Mouse (Mus musculus) midbrain, embryonic 12.5 days (tissue): Measurements from ENCODE around the gene Pik3c2b. TPM values are rescaled to one million over a fixed set of nuclear protein-coding genes. Genes with fewer than 3 reads are reported as not detected.
A peak's percentile ranks its signal among the peaks of the same experiment; 100 is the strongest.
"Not testable (repeated sequence)": the region's sequence is repeated elsewhere in the genome, so short reads cannot be mapped to it uniquely, and the experiment has no call there.

ENCODE experiments used
- ATAC-seq: fragments of 200-750 bp; cut with Nextera tagmentation; 2 replicates; pipeline ENCODE4 v1.8.0; 2017; ENCODE audit warnings: low read depth, moderate TSS enrichment, moderate library complexity; ENCODE audit not compliant: low FRiP score
- H3K27ac ChIP-seq: fragments of 300-500 bp; sonication (generic); replicated peaks from 2 replicates; pipeline ENCODE4 v1.5.1; 2016; ENCODE audit warnings: mild to moderate bottlenecking
- H3K27me3 ChIP-seq: fragments of 300-500 bp; sonication (generic); 2 replicates; pipeline ENCODE4 v1.6.1; 2016; ENCODE audit warnings: mild to moderate bottlenecking
- H3K36me3 ChIP-seq: fragments of 300-500 bp; sonication (generic); 2 replicates; pipeline ENCODE4 v1.6.1; 2016
- H3K4me1 ChIP-seq: fragments of 300-500 bp; sonication (generic); 2 replicates; pipeline ENCODE4 v1.6.1; 2016
- H3K4me2 ChIP-seq: fragments of 300-500 bp; sonication (generic); replicated peaks from 2 replicates; pipeline ENCODE4 v1.6.1; 2016; ENCODE audit warnings: mild to moderate bottlenecking, moderate library complexity
- H3K4me3 ChIP-seq: fragments of 300-500 bp; sonication (generic); 2 replicates; pipeline ENCODE4 v1.5.1; 2016; ENCODE audit warnings: mild to moderate bottlenecking
- H3K9ac ChIP-seq: fragments of 300-500 bp; sonication (generic); replicated peaks from 2 replicates; pipeline ENCODE4 v1.6.1; 2016; ENCODE audit warnings: mild to moderate bottlenecking, moderate library complexity
- H3K9me3 ChIP-seq: fragments of 300-500 bp; sonication (generic); 2 replicates; pipeline ENCODE4 v1.6.1; 2016; ENCODE audit warnings: mild to moderate bottlenecking
- WGBS: fragments of 180-500 bp; shearing (Covaris S2); methylation state at CpG from one replicate; pipeline ENCODE4 v1.1.7; 2016; 5-methylcytosine and 5-hydroxymethylcytosine counted together
- polyA plus RNA-seq: library from polyadenylated mRNA; unstranded; fragments of >200 nt; fragmentation: Nextera tagmentation; extraction: Ambion mirVana; gene quantifications from 2 replicates; pipeline ENCODE4 v1.2.1, GENCODE M21; 2016

The Pik3c2b gene
- polyA plus RNA-seq, 1 experiment from 2014 or later: 21.3 TPM

DNA sequence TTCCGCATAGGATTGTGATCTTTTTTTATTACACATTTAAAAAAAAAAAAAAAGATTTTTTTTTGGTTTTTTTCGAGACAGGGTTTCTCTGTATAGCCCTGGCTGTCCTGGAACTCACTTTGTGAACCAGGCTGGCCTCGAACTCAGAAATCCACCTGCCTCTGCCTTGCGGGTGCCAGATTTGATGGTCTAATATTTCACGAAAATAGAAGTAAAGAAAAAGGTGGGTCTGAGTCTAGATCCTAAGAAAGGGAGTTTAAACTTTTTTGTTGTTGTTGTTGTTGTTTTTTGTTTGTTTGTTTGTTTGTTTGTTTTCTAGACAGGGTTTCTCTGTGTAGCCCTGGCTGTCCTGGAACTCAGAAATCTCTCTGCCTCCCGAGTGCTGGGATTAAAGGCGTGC lies 10.8 kb upstream of the Pik3c2b start:
- 71% methylated on average over 7 of the region's 7 CpGs for WGBS

GRCm38 (mm10) chr1:133039505-133039949 lies 5.9 kb upstream of the Pik3c2b start:
- WGBS: 10% methylated on average over 4 of the region's 4 CpGs
- H3K9me3 ChIP-seq: no peaks in the 10 kb centered on the region
- H3K27ac ChIP-seq: no peak overlapping the region
- H3K4me2 ChIP-seq: no peak overlapping the region
- no peak overlapping the region for H3K9ac ChIP-seq
- no peak overlapping the region for H3K4me3 ChIP-seq
- H3K27me3 ChIP-seq: no peaks in the 10 kb centered on the region
- H3K36me3 ChIP-seq: no peaks in the 10 kb centered on the region
- H3K4me1 ChIP-seq: no peaks in the 10 kb centered on the region
- peak; percentile 62; the same call in 1 of the 2 replicates for ATAC-seq

More for the DNA sequence above, 10.8 kb upstream of the Pik3c2b start:
- H3K4me1 ChIP-seq, H3K9ac ChIP-seq, H3K9me3 ChIP-seq, H3K27me3 ChIP-seq, H3K4me3 ChIP-seq, H3K27ac ChIP-seq, H3K36me3 ChIP-seq, ATAC-seq, H3K4me2 ChIP-seq: not testable (repeated sequence)

DNA sequence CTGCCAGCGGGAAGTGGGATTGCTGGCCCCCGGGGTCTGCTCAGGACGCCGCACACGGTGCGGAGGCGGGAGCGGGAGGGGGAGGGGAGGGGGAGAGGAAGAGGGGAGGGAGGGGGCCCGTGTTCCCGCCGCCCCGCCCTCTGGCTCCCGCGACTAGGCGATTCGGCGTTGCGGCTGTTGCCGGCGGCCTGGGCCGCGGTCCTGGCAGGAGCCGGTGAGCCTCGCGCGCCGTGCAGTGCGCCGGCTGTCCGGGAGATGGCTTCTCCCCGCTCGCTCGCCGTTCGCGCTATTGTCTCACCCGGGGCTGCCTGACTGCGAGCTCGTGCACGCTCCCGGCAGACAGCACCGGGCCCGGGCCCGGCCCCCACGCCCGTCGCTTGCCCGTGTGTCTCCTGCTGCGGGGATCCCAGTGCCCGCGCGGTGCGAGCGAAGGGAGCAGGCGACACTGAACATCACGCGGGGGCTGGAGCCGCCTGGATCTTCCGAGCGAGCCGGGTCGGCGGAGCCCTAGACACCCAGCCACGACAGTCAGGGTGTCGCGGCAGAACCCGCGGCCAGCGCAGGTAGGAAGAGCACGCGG lies 484 bp downstream of the Pik3c2b start:
- H3K27ac ChIP-seq: peak overlapping the region; percentile 96
- peaks cover 51% of the 10 kb centered on the region for H3K4me1 ChIP-seq
- peak overlapping the region; percentile 87 for H3K4me3 ChIP-seq
- peak overlapping the region; percentile 85 for H3K4me2 ChIP-seq
- peak; percentile 91 for ATAC-seq
- no peaks in the 10 kb centered on the region for H3K9me3 ChIP-seq
- H3K27me3 ChIP-seq: no peaks in the 10 kb centered on the region
- under 1% methylated on average over 62 of the region's 71 CpGs for WGBS
- H3K9ac ChIP-seq: peak overlapping the region; percentile 97
- H3K36me3 ChIP-seq: no peaks in the 10 kb centered on the region

DNA sequence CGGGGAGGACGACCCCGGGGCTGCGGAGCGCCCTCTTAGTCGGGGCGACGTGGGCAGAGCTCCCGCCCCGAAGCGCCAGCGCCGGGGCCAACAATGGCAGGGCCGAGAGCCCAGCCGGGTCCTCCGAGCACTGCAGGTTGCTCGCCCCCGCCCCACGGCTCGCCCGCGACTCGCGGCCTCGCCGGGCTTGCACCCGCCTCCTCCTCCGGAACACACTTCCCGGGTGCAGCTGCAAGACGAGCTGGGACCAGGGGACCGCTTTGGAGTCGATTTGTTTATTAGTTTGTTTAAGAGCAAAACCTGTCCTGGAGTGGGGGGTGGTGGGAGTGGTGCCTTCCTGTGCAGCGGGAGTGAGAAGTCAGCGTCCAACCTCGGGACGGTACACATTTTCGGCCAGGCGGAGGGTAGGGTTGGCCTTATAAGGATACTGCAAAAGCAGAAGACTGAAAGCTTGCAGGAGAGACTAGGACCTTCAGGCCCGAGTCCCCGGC lies 1.0 kb downstream of the Pik3c2b start:
- H3K4me2 ChIP-seq: peak overlapping the region; percentile 85
- 0% methylated on average over 40 of the region's 40 CpGs for WGBS
- peak; percentile 68 for ATAC-seq
- peaks cover 51% of the 10 kb centered on the region for H3K4me1 ChIP-seq
- peak overlapping the region; percentile 87 for H3K4me3 ChIP-seq
- H3K27ac ChIP-seq: peak overlapping the region; percentile 96
- no peaks in the 10 kb centered on the region for H3K36me3 ChIP-seq
- no peaks in the 10 kb centered on the region for H3K9me3 ChIP-seq
- H3K27me3 ChIP-seq: no peaks in the 10 kb centered on the region
- H3K9ac ChIP-seq: peak overlapping the region; percentile 97

GRCm38 (mm10) chr1:133047575-133047974 lies 2.1 kb downstream of the Pik3c2b start:
- Histone ChIP-seq H3K27me3 (no peaks in the 10 kb centered on the region), H3K4me1 (peaks cover 59% of the 10 kb centered on the region), H3K36me3 (no peaks in the 10 kb centered on the region), H3K4me3 (peak overlapping the region; percentile 87), H3K4me2 (peak overlapping the region; percentile 85), H3K27ac (peak overlapping the region; percentile 96), H3K9me3 (no peaks in the 10 kb centered on the region), H3K9ac (peak overlapping the region; percentile 97)
- ATAC-seq: no peak
- WGBS: 43% methylated on average over 8 of the region's 8 CpGs

DNA sequence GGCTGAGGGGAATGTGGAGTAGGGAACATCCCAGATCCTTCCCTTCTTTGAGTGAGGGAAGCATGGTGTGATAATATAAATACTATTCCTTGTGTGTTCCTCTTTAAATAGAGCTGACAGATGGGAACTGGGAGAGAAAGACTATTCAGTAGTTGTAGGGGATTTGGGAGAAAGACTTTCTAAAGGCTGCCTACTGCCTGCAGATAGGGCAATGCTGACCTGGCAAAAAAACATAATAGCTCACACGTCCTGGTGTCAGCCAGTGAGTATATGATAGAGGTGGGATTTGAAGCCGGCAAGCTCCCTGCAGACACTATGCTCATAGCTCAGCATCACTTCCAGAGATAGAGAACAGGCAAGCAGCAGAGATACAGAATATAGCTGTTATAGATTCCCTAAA lies 3.2 kb downstream of the Pik3c2b start:
- no peak for ATAC-seq
- peak overlapping the region; percentile 49; the same call in 1 of the 2 replicates for H3K27ac ChIP-seq
- H3K4me1 ChIP-seq: peaks cover 66% of the 10 kb centered on the region

DNA sequence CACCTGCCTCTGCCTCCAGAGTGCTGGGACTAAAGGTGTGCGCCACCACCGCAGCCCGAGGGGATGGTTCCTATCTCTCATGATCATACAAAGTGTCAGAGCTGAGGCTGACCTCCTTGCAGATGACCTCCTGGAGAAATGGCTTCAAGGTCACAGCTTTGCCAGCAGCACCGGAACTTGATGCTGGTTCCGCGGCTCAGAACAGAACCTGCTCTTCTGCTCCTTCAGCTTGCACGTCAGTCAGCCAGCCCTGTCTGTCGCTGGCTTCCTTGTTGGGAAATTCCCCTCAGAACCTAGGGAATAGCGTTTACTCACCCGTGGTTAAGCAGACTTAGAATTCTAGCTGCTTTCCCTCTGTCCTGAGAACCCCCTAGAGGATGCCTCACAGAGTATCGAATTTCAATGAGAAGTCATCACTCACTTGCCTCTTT lies 4.5 kb downstream of the Pik3c2b start:
- ATAC-seq: no peak
- H3K4me1 ChIP-seq: peaks cover 62% of the 10 kb centered on the region
- 24% methylated on average over 11 of the region's 11 CpGs for WGBS
- peak overlapping the region; percentile 26; the same call in 1 of the 2 replicates for H3K4me2 ChIP-seq
- no peak overlapping the region for H3K4me3 ChIP-seq
- H3K9me3 ChIP-seq: no peaks in the 10 kb centered on the region
- H3K27ac ChIP-seq: peak overlapping the region; percentile 46; the same call in 1 of the 2 replicates
- H3K27me3 ChIP-seq: no peaks in the 10 kb centered on the region
- no peaks in the 10 kb centered on the region for H3K36me3 ChIP-seq
- H3K9ac ChIP-seq: no peak overlapping the region

More for the DNA sequence above, 3.2 kb downstream of the Pik3c2b start:
- Histone ChIP-seq H3K4me3 (peak overlapping the region; percentile 7), H3K9me3 (no peaks in the 10 kb centered on the region), H3K9ac (peak overlapping the region; percentile 11; the same call in 1 of the 2 replicates), H3K4me2 (peak overlapping the region; percentile 85), H3K27me3 (no peaks in the 10 kb centered on the region), H3K36me3 (no peaks in the 10 kb centered on the region)
- 18% methylated on average over 2 of the region's 2 CpGs for WGBS

- H3K4me3 ChIP-seq: no peak overlapping the region
- 89% methylated on average over 2 of the region's 2 CpGs for WGBS
- ATAC-seq: no peak
- H3K9ac ChIP-seq: no peak overlapping the region
- no peaks in the 10 kb centered on the region for H3K9me3 ChIP-seq
- H3K4me1 ChIP-seq: peaks cover 55% of the 10 kb centered on the region
- H3K27me3 ChIP-seq: no peaks in the 10 kb centered on the region
- H3K4me2 ChIP-seq: no peak overlapping the region
- H3K27ac ChIP-seq: no peak overlapping the region
- no peaks in the 10 kb centered on the region for H3K36me3 ChIP-seq
These were observed 6.4 kb downstream of the Pik3c2b start for GRCm38 (mm10) chr1:133051829-133052228.

DNA sequence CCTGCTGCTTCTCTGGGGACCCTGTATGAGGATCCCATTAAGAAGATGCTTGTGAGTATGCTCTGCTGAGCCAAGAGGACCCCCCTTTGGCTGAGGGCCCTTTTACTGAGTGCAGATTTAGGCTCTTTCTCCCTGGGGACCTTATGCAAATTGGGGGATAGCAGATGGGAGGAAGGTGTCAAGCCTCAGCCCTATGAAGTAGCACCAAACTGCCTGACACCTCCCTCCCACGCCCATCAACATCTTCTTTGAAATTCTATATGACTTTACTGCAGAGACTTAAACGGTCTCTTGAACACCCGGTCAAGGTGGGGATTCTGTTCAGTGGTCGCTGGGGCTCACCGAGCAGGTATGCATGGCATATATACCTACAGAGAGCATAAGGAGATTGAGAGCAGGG lies 7.6 kb downstream of the Pik3c2b start:
- Histone ChIP-seq H3K9me3 (no peaks in the 10 kb centered on the region), H3K36me3 (no peaks in the 10 kb centered on the region), H3K27me3 (no peaks in the 10 kb centered on the region), H3K4me3 (no peak overlapping the region), H3K27ac (no peak overlapping the region), H3K4me2 (no peak overlapping the region), H3K4me1 (peaks cover 53% of the 10 kb centered on the region), H3K9ac (no peak overlapping the region)
- WGBS: 73% methylated on average over 5 of the region's 5 CpGs
- no peak for ATAC-seq

DNA sequence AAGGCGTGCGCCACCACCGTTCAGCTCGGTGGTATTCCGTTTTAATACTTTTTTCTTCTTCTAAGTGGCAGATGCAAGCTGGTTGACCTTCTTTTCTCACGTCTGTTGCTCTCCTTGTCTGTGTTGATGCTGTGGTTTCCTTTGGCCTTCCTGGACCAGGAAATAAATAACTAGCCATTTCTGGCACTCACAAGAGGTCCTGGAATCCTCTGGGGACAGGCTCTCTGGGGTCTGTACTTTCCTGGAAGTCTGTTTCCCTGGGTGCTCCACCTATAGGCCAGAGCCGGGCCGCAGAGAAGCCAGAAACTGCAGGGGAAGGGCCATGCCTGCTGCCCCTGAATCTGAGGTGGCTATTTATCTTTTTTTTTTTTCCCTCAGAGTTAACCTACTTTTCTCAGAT lies 8.9 kb downstream of the Pik3c2b start:
- Histone ChIP-seq H3K27me3 (no peaks in the 10 kb centered on the region), H3K4me1 (peaks cover 43% of the 10 kb centered on the region), H3K27ac (no peak overlapping the region), H3K4me3 (no peak overlapping the region), H3K9me3 (no peaks in the 10 kb centered on the region), H3K36me3 (no peaks in the 10 kb centered on the region), H3K9ac (no peak overlapping the region), H3K4me2 (no peak overlapping the region)
- 78% methylated on average over 8 of the region's 8 CpGs for WGBS
- no peak for ATAC-seq

DNA sequence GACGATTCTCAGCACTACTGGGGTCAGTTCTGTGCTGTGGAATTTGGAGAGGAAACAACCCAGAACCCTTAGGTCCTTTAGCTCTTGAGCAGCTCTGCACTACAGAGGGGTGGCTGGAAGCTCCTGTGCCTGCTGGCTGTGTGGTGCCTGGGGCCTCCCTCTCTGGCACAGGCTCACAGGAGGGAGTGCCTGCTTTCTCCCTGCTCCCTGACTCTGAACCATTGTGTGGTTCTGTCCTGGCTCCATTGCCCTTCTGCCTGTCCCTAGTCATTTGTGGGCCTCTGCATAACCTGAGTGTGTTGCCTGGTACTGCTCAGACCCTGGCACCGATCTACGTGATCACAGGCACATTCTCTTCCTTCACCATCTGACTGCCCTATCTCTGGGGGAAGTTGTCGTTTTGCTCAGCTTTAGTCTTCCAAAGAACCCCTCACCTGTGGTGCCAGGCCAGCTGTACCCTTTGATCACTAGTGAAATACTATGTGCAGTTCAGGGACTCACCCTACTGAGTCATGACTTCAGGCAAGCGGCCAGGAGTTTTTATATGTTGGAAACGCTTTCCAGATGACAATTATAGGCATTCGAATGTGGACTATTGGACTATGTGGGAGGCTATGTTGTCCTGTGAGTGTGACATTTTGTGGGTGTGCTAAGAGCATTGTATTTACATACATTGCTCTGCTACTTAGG lies 12.0 kb downstream of the Pik3c2b start:
- Histone ChIP-seq H3K36me3 (peaks cover 8% of the 10 kb centered on the region; the same call in 1 of the 2 replicates), H3K4me3 (no peak overlapping the region), H3K27ac (no peak overlapping the region), H3K9me3 (no peaks in the 10 kb centered on the region), H3K9ac (no peak overlapping the region), H3K4me1 (peaks cover 27% of the 10 kb centered on the region), H3K4me2 (no peak overlapping the region), H3K27me3 (no peaks in the 10 kb centered on the region)
- 84% methylated on average over 7 of the region's 7 CpGs for WGBS
- ATAC-seq: no peak

- whole genome bisulfite sequencing: 65% methylated on average over 2 of the region's 2 CpGs
- H3K4me1 ChIP-seq: peaks cover 19% of the 10 kb centered on the region
- peaks cover 27% of the 10 kb centered on the region for H3K36me3 ChIP-seq
- H3K4me3 ChIP-seq: no peak overlapping the region
- H3K9ac ChIP-seq: no peak overlapping the region
- no peaks in the 10 kb centered on the region for H3K27me3 ChIP-seq
- no peak overlapping the region; the same call in 1 of the 2 replicates for H3K27ac ChIP-seq
- H3K4me2 ChIP-seq: no peak overlapping the region
- no peaks in the 10 kb centered on the region for H3K9me3 ChIP-seq
- ATAC-seq: no peak
These were observed 14.1 kb downstream of the Pik3c2b start for GRCm38 (mm10) chr1:133059592-133059991.
